Mouse (Mus musculus): ENCODE results near the gene Sept9.

The Sept9 gene

GRCm38 (mm10) chr11:117175472-117175871 is 24.0 kb upstream of the Sept9 start:
- DNase-seq (ENCODE audit: extremely low read depth, low read depth, low spot score) = no peak

GRCm38 (mm10) chr11:117176304-117176703 is 23.2 kb upstream of the Sept9 start:
- no peak for DNase-seq (ENCODE audit: extremely low read depth, low read depth, low spot score)

GRCm38 (mm10) chr11:117176900-117177299 is 22.6 kb upstream of the Sept9 start:
- no peak for DNase-seq (ENCODE audit: extremely low read depth, low read depth, low spot score)

GRCm38 (mm10) chr11:117177303-117177979 is 22.0 kb upstream of the Sept9 start:
- no peak for DNase-seq (ENCODE audit: extremely low read depth, low read depth, low spot score)

GRCm38 (mm10) chr11:117179902-117180301 is 19.6 kb upstream of the Sept9 start:
- DNase-seq (ENCODE audit: extremely low read depth, low read depth, low spot score) = no peak

DNA sequence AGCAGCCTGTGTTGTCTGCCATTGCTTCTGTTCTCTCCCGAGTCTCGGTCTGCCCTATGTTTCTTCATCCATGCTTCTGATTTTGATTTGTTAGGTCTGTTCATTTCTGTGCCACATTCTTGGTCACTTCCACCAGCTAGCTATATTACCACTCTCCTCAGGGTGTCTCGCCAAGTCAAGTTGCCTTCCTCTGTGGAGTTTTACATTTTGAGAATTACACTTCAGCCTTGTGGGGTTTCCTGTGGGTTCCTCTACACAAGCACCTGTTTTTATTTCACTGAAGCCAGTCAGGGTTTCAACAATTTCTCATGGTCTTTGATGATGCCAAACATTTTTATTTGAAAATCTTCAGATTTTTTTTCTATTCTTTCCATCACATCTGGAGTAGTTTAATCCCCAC is 16.7 kb upstream of the Sept9 start:
- DNase-seq (ENCODE audit: extremely low read depth, low read depth, low spot score) = no peak

- no peak for DNase-seq (ENCODE audit: extremely low read depth, low read depth, low spot score)
Observed at GRCm38 (mm10) chr11:117183299-117183698, 16.2 kb upstream of the Sept9 start.

GRCm38 (mm10) chr11:117183841-117184240 is 15.6 kb upstream of the Sept9 start:
- DNase-seq (ENCODE audit: extremely low read depth, low read depth, low spot score) = no peak

DNA sequence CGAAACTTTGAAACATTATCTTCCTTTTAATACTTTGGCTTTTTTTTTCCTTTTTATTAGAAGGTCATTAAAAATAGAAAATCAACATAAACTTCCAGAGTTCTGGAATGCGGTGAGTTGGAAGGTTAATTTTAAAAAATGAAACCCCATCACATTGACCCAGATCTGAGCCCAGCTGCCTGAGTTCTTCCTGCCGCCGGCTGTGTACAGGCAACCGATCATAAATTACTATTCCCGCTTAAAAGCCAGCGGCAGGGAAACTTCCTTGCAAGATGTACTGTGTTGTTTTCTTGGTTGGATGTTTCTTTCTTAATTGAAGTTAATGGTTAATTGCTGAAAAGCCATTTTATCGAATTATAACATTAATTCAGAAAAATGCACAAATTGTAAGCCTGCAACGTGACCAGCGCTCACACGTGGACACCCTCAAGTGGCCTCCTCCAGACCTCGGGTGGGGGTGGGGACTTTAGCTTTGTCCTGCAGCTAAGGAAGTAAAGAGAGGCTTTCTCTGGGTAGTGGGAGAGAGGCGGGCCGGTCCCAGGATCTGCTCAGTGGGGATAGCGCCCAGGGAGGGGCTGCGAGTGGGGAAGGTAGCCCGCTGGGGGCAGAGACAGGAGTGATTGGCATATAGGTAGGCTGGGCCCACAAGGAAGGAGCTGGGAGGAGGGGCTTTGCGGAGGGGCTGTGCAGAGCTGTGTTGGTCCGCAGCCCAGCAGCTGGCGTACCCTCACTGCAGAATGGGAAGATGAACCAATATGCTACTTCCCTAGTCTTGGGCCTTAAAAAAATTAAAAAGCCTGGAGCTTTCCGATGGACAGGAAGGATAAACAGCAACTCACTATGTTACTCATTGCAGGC is 14.2 kb upstream of the Sept9 start:
- DNase-seq (ENCODE audit: extremely low read depth, low read depth, low spot score) = no peak

DNA sequence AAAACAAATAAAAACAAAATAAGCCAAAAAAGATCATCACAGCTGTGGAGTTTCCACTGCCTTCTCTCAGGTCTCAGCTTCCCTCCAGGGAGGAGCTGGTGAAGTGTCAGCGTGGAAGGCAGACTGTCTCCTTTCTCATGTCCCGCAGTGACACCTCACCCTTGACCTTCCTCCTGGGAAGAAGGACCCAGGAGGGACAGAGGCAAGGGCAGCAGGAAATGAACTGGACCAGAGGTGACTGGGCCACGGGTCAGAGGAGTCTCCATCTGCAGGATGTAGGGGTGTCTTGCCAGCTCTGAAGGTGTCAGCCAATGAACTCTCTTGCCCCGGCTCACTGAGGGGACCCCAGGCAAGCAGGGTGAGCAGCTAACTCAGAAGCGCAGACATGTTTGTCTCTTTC is 7.9 kb upstream of the Sept9 start:
- no peak for DNase-seq (ENCODE audit: extremely low read depth, low read depth, low spot score)

DNA sequence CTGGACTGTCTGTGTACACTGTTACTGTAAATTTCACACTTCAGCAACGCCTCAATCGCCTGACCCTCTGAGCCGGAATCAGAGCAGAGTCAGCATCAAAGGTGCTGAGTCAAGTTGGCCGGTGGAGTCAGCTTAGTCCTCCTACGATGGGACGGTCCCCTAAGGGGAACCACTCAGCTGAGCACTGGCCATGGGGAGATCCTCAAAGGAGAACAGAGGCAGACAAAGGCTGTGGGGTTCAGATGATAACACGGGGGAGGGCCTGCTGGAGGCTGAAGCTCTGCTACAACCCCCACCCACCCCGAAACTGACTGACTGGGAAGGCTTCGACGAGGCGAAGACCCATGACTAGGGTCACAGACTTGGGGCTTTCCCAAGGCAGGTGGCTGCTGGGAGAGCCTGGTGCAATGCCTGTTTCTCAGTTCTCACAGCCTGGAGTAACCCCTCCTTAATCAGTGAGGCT is 5.0 kb upstream of the Sept9 start:
- no peak for DNase-seq (ENCODE audit: extremely low read depth, low read depth, low spot score)

GRCm38 (mm10) chr11:117195616-117196015 is 3.8 kb upstream of the Sept9 start:
- no peak for DNase-seq (ENCODE audit: extremely low read depth, low read depth, low spot score)

- no peak for DNase-seq (ENCODE audit: extremely low read depth, low read depth, low spot score)
Observed at GRCm38 (mm10) chr11:117196681-117197080, 2.8 kb upstream of the Sept9 start.

DNA sequence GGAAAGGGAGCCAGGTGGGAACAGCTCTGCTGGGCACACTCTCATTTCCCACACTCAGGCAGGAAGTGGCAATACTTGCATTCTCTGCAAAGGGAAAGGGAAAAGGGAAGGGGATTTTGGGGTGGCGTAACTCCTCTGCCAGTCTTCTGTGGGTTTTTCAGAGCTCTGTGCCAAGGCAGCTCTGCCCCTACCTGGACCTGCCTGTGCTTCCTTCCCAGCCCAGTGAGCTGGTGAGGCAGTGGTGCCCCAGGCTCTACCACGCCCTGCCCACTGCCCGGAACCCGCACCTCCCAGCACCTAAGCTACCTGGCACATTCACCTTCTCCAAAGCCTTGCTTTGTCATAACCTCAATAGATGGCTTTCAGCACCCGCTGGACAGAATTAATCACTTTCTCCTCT is 1.3 kb upstream of the Sept9 start:
- no peak for DNase-seq (ENCODE audit: extremely low read depth, low read depth, low spot score)

- DNase-seq (ENCODE audit: extremely low read depth, low read depth, low spot score) = no peak
Observed at GRCm38 (mm10) chr11:117201846-117202245, 2.4 kb downstream of the Sept9 start.

GRCm38 (mm10) chr11:117204606-117205005 is 5.1 kb downstream of the Sept9 start:
- no peak for DNase-seq (ENCODE audit: extremely low read depth, low read depth, low spot score)

- DNase-seq (ENCODE audit: extremely low read depth, low read depth, low spot score) = peak; percentile 92
Observed at GRCm38 (mm10) chr11:117205042-117205441, 5.6 kb downstream of the Sept9 start.

DNA sequence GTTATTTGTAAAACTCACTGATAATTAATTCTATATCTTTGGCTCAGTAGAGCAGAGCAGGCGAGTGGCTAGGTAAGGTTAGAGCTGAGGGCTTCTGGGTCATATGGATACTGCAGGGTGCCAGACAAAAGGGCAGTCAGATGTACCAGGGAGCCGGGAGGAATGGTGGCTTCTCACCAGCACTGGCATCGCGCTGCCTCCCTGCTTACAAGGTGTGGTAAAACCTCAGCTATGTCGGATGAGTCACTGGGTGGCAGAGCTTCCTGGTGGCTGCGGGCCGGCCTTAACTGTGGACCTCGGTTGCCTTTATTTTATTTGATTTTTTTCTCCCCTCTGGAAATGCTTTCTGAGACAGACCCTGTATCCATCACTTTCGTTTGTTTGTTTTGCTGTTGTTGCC is 6.0 kb downstream of the Sept9 start:
- peak; percentile 50 for DNase-seq (ENCODE audit: extremely low read depth, low read depth, low spot score)

GRCm38 (mm10) chr11:117207436-117207835 is 8.0 kb downstream of the Sept9 start:
- DNase-seq (ENCODE audit: extremely low read depth, low read depth, low spot score) = no peak

- peak; percentile 74 for DNase-seq (ENCODE audit: extremely low read depth, low read depth, low spot score)
Observed at GRCm38 (mm10) chr11:117208151-117208673, 8.8 kb downstream of the Sept9 start.

DNA sequence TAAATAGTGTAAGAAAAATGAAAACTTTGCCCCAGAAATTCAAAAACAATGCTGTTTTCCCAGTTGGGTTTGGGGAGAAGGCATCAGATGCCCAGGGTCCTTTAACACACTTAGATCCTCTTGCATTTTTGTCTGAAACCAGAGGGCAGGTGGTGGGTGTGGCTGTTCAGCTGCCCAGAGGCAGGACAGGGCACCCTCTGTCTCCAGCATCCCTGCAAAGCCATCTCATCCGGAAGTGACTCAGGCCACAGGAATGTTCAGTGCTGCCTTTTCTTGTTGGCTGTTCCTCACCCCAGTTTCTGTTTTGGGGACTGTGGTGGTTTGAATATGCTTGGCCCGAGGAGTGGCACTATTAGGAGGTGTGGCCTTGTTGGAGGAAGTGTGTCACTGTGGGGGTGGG is 17.3 kb downstream of the Sept9 start:
- DNase-seq (ENCODE audit: extremely low read depth, low read depth, low spot score) = no peak

DNA sequence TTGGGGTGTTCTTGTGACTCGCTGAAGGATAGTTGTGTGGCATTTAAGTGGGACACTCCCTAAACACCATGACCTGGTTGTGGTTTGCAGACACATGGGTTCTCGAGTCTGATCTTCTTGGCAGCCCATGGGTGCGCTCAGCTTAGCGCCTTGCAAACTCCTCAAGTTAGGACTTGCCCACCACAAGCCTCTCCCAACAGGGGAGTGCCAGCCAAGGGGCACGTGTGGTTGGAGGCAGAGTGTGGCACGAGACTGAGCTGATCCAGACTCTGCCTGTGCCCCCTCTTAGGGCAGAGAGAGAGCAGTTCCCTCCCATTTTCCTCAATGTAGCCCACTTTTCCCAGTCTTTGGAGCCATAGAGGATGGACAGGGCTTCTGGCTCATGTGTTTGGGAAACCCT is 18.6 kb downstream of the Sept9 start:
- peak; percentile 47 for DNase-seq (ENCODE audit: extremely low read depth, low read depth, low spot score)
